Mouse (Mus musculus) frontal cortex, postnatal 10 days (tissue): ENCODE results near the gene 2300009A05Rik.

Source experiments
- DNase-seq, 2 experiments: peaks; one replicate each; pipeline ENCODE4 v3.0.0; 2022; ENCODE audit warnings: low spot score in 2 of 2, mixed read lengths in 1 of 2

Gene 2300009A05Rik

DNA sequence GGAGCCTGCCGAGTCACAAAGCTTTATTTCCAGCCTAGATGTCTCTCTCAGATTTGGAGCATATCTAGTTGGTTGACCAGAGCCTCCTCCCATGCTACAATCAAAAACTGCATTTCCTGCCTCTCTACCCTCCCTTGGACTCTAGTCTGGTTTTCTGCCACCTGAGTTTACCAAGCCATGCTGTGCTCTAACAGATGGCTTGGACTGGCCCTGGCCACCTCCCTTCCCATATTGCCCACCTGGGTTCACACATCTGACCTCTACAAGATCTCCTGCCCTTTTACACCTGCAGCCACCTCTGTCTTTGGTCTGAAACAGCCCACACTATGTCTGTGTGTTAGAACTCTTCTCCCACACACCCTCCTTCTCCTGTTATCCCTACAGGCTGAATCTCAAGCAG, 50.9 kb downstream of the 2300009A05Rik start:
- DNase-seq, result no peak

DNA sequence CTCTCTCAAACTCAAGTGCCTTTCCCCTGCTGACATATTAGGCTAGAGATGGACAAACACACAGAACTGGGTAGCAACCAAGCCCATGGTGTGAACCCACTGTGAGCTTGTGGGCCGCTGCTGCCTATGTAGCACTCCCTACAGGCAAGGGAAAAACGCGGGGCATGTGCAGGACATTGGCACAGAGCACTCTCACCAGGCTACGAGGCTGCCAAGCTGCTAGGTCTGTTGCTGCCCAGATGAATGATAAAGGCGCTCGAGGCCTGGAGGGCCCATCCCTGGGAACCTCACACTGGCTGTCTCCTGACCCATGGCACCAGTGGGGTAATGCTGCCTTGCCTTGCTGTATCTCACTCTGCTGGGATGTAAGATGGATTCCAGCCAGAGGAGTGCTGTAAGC, 53.0 kb downstream of the 2300009A05Rik start:
- no peak for DNase-seq
